Mouse (Mus musculus): ENCODE measurements around the gene Agxt. TPM values are rescaled to one million over a fixed set of nuclear protein-coding genes. Genes with fewer than 3 reads are reported as not detected.

The Agxt gene
- polyA plus RNA-seq, 1 experiment from 2014 or later: not detected

GRCm38 (mm10) chr1:93157566-93157965 is 22.5 kb downstream of the Agxt start:
- WGBS: 77% methylated on average over 4 of the region's 4 CpGs
- H3K27ac ChIP-seq: no peak overlapping the region
- H3K27me3 ChIP-seq: no peaks in the 10 kb centered on the region
- no peak overlapping the region for H3K4me2 ChIP-seq (replicated peaks)
- H3K4me3 ChIP-seq: no peak overlapping the region
- no peaks in the 10 kb centered on the region for H3K9me3 ChIP-seq
- H3K4me1 ChIP-seq: no peaks in the 10 kb centered on the region
- no peaks in the 10 kb centered on the region for H3K36me3 ChIP-seq
- ATAC-seq (ENCODE audit: insufficient number of reproducible peaks, insufficient read depth, low FRiP score, low TSS enrichment): no peak
- no peak overlapping the region for H3K9ac ChIP-seq

- no peaks in the 10 kb centered on the region for H3K36me3 ChIP-seq
- H3K9me3 ChIP-seq: no peaks in the 10 kb centered on the region
- no peaks in the 10 kb centered on the region for H3K27me3 ChIP-seq
- no peak overlapping the region for H3K9ac ChIP-seq
- no peak overlapping the region for H3K4me3 ChIP-seq
- ATAC-seq (ENCODE audit: insufficient number of reproducible peaks, insufficient read depth, low FRiP score, low TSS enrichment): no peak
- 66% methylated on average over 8 of the region's 8 CpGs for WGBS
- no peaks in the 10 kb centered on the region for H3K4me1 ChIP-seq
- no peak overlapping the region for H3K27ac ChIP-seq
- H3K4me2 ChIP-seq (replicated peaks): no peak overlapping the region
Measured at GRCm38 (mm10) chr1:93158916-93159315, 23.9 kb downstream of the Agxt start.

GRCm38 (mm10) chr1:93159566-93160500 is 24.8 kb downstream of the Agxt start:
- ATAC-seq (ENCODE audit: insufficient number of reproducible peaks, insufficient read depth, low FRiP score, low TSS enrichment): no peak
- no peak overlapping the region for H3K4me2 ChIP-seq (replicated peaks)
- 82% methylated on average over 21 of the region's 21 CpGs for WGBS
- no peaks in the 10 kb centered on the region for H3K36me3 ChIP-seq
- H3K27me3 ChIP-seq: no peaks in the 10 kb centered on the region
- no peak overlapping the region for H3K27ac ChIP-seq
- H3K9me3 ChIP-seq: no peaks in the 10 kb centered on the region
- no peak overlapping the region for H3K9ac ChIP-seq
- no peak overlapping the region for H3K4me3 ChIP-seq
- no peaks in the 10 kb centered on the region for H3K4me1 ChIP-seq

GRCm38 (mm10) chr1:93160501-93161133 is 25.6 kb downstream of the Agxt start, which contains the start of gene 2310007B03Rik:
Gene 2310007B03Rik, minus strand, starts transcription at chr1:93160948.
- Histone ChIP-seq H3K4me2 (replicated peaks) (no peak within 1 kb of the TSS), H3K27me3 (no peaks in the 10 kb centered on the region), H3K4me1 (no peaks in the 10 kb centered on the region), H3K9ac (no peak within 1 kb of the TSS), H3K4me3 (no peak within 1 kb of the TSS), H3K9me3 (no peaks in the 10 kb centered on the region), H3K27ac (no peak within 1 kb of the TSS), H3K36me3 (no peaks in the 10 kb centered on the region)
- no peak for ATAC-seq (ENCODE audit: insufficient number of reproducible peaks, insufficient read depth, low FRiP score, low TSS enrichment)
- WGBS: 73% methylated on average over 8 of the region's 8 CpGs

- Histone ChIP-seq H3K9me3 (no peaks in the 10 kb centered on the region), H3K4me3 (no peak overlapping the region), H3K27me3 (no peaks in the 10 kb centered on the region), H3K4me1 (no peaks in the 10 kb centered on the region), H3K36me3 (no peaks in the 10 kb centered on the region), H3K4me2 (replicated peaks) (no peak overlapping the region), H3K27ac (no peak overlapping the region), H3K9ac (no peak overlapping the region)
- ATAC-seq (ENCODE audit: insufficient number of reproducible peaks, insufficient read depth, low FRiP score, low TSS enrichment): no peak
- WGBS: 79% methylated on average over 8 of the region's 8 CpGs
Measured at GRCm38 (mm10) chr1:93161350-93161749, 26.3 kb downstream of the Agxt start.

- 77% methylated on average over 10 of the region's 10 CpGs for WGBS
- no peak for ATAC-seq (ENCODE audit: insufficient number of reproducible peaks, insufficient read depth, low FRiP score, low TSS enrichment)
Measured at GRCm38 (mm10) chr1:93161921-93162320, 26.9 kb downstream of the Agxt start.

GRCm38 (mm10) chr1:93162588-93162987 is 27.5 kb downstream of the Agxt start:
- Histone ChIP-seq H3K4me2 (replicated peaks) (no peak overlapping the region), H3K36me3 (no peaks in the 10 kb centered on the region), H3K9me3 (no peaks in the 10 kb centered on the region), H3K9ac (no peak overlapping the region), H3K27me3 (no peaks in the 10 kb centered on the region), H3K4me1 (no peaks in the 10 kb centered on the region), H3K27ac (no peak overlapping the region), H3K4me3 (no peak overlapping the region)
- WGBS: 89% methylated on average over 7 of the region's 7 CpGs
- no peak for ATAC-seq (ENCODE audit: insufficient number of reproducible peaks, insufficient read depth, low FRiP score, low TSS enrichment)

More at GRCm38 (mm10) chr1:93161921-93162320, 26.9 kb downstream of the Agxt start:
- no peak overlapping the region for H3K4me2 ChIP-seq (replicated peaks)
- H3K36me3 ChIP-seq: no peaks in the 10 kb centered on the region
- H3K9ac ChIP-seq: no peak overlapping the region
- H3K4me3 ChIP-seq: no peak overlapping the region
- H3K27ac ChIP-seq: no peak overlapping the region
- no peaks in the 10 kb centered on the region for H3K4me1 ChIP-seq
- no peaks in the 10 kb centered on the region for H3K27me3 ChIP-seq
- H3K9me3 ChIP-seq: no peaks in the 10 kb centered on the region

- Histone ChIP-seq H3K9ac (no peak overlapping the region), H3K4me3 (no peak overlapping the region), H3K4me2 (replicated peaks) (no peak overlapping the region), H3K9me3 (no peaks in the 10 kb centered on the region), H3K36me3 (no peaks in the 10 kb centered on the region), H3K27me3 (no peaks in the 10 kb centered on the region), H3K27ac (no peak overlapping the region), H3K4me1 (peaks cover 4% of the 10 kb centered on the region; the same call in 1 of the 2 replicates)
- 78% methylated on average over 9 of the region's 9 CpGs for WGBS
- no peak for ATAC-seq (ENCODE audit: insufficient number of reproducible peaks, insufficient read depth, low FRiP score, low TSS enrichment)
Measured at GRCm38 (mm10) chr1:93165447-93165846, 30.4 kb downstream of the Agxt start.

GRCm38 (mm10) chr1:93166346-93167079 is 31.5 kb downstream of the Agxt start:
- H3K4me2 ChIP-seq (replicated peaks): no peak overlapping the region
- WGBS: 80% methylated on average over 11 of the region's 11 CpGs

GRCm38 (mm10) chr1:93168295-93168775 is 33.3 kb downstream of the Agxt start, which contains the start of gene Crocc2:
Gene Crocc2, plus strand, starts transcription at chr1:93168725.
- no peak for ATAC-seq (ENCODE audit: insufficient number of reproducible peaks, insufficient read depth, low FRiP score, low TSS enrichment)
- no peak within 1 kb of the TSS for H3K4me3 ChIP-seq
- no peaks in the 10 kb centered on the region for H3K27me3 ChIP-seq
- no peaks in the 10 kb centered on the region for H3K36me3 ChIP-seq
- no peak within 1 kb of the TSS for H3K9ac ChIP-seq
- no peak within 1 kb of the TSS for H3K27ac ChIP-seq
- no peaks in the 10 kb centered on the region for H3K9me3 ChIP-seq
- no peak within 1 kb of the TSS for H3K4me2 ChIP-seq (replicated peaks)
- 38% methylated on average over 10 of the region's 10 CpGs for WGBS
- H3K4me1 ChIP-seq: peaks cover 4% of the 10 kb centered on the region; the same call in 1 of the 2 replicates

More at GRCm38 (mm10) chr1:93166346-93167079, 31.5 kb downstream of the Agxt start:
- no peaks in the 10 kb centered on the region for H3K9me3 ChIP-seq
- H3K27me3 ChIP-seq: no peaks in the 10 kb centered on the region
- H3K4me3 ChIP-seq: no peak overlapping the region
- no peaks in the 10 kb centered on the region for H3K36me3 ChIP-seq
- no peak overlapping the region for H3K9ac ChIP-seq
- peaks cover 4% of the 10 kb centered on the region; the same call in 1 of the 2 replicates for H3K4me1 ChIP-seq
- H3K27ac ChIP-seq: no peak overlapping the region
- no peak for ATAC-seq (ENCODE audit: insufficient number of reproducible peaks, insufficient read depth, low FRiP score, low TSS enrichment)

GRCm38 (mm10) chr1:93173665-93174064 is 38.6 kb downstream of the Agxt start:
- no peak for ATAC-seq (ENCODE audit: insufficient number of reproducible peaks, insufficient read depth, low FRiP score, low TSS enrichment)
- H3K27ac ChIP-seq: no peak overlapping the region
- no peak overlapping the region for H3K4me2 ChIP-seq (replicated peaks)
- H3K9ac ChIP-seq: no peak overlapping the region
- H3K36me3 ChIP-seq: no peaks in the 10 kb centered on the region
- H3K27me3 ChIP-seq: 0 out of 2 replicates have a peak, but pooled peaks cover 3% of the 10 kb centered on the region
- no peak overlapping the region for H3K4me3 ChIP-seq
- H3K9me3 ChIP-seq: no peaks in the 10 kb centered on the region
- H3K4me1 ChIP-seq: peaks cover 28% of the 10 kb centered on the region
- WGBS: 64% methylated on average over 4 of the region's 4 CpGs

All from embryonic facial prominence, embryonic 12.5 days (tissue).